Mouse (Mus musculus): Measurements from ENCODE around the gene Wdr90.

DNA sequence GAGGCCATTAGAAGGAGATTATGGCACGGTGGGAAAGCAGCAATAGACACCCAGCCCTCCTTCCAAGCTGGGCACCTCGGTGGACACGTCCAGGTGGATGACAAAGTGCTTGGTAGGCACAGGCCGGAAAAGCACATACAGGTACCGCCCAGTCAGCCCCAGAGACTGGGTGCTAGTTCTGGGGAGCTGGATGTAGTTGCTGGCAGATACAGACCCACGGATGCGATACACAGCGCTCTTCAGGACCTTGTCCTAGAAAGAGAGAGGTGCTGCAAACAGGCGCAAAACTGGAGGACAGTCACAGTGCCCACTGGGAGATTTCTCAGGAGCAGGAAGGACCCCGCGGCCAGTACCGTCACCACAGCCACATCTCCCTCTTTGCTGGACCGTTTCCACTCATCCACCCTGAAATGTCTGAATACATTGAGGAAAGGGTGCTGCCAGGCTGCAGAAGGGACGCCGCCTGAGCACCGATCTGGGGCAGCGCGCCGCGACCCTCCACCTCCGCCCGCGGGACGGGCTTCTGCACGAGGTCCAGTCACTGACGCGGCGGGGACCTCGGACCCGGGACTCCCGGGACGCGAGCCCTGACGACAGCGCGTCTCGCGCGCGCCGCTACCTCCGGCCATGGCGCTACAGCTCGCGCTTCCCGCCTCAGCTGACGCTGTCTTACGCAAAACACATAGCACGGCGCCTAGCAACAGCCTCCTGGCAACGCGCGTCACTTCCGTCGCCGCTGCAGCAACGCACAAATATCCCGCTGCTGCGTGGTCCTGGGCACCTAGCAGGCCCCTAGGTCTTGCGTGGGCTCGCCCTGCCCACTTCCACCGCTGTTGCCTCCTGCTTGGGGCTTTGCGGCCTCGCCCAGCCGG lies at the start of gene Wdr90:
- TF ChIP-seq EP300 (IDR thresholded peaks at IDR 0.05; ENCODE audit: insufficient read depth, low read depth, low read length) (peak; percentile 73; the same call in 1 of the 2 replicates), POLR2A (IDR thresholded peaks at IDR 0.05; ENCODE audit: insufficient read depth, low read depth, low read length) (peak; percentile 88), CTCF (IDR thresholded peaks at IDR 0.05) (peak; percentile 60)

All from heart, adult 2 months (tissue).